Mouse (Mus musculus) liver, adult 2 months (tissue): ENCODE measurements around the gene Pde6c. TPM values are rescaled to one million over a fixed set of nuclear protein-coding genes. Genes with fewer than 3 reads are reported as not detected.

ENCODE experiments used
- DNase-seq: peaks from one replicate; pipeline ENCODE4 v3.0.0-alpha.2; 2011; ENCODE audit warnings: low read depth, low spot score; ENCODE audit errors: extremely low read depth
- H3K27ac ChIP-seq: fragments of 200-500 bp; replicated peaks from 2 replicates; pipeline ENCODE4 v1.5.1; 2012; ENCODE audit warnings: low read depth, mild to moderate bottlenecking, control low read depth, inconsistent platforms, low read length; ENCODE audit not compliant: insufficient read depth
- H3K27me3 ChIP-seq: fragments of 200-500 bp; 2 replicates; pipeline ENCODE4 v1.6.1; 2012; ENCODE audit warnings: mild to moderate bottlenecking, moderate library complexity, low read length, inconsistent platforms; ENCODE audit not compliant: control insufficient read depth, insufficient read depth
- H3K36me3 ChIP-seq: fragments of 200-500 bp; 2 replicates; pipeline ENCODE4 v1.6.1; 2012; ENCODE audit warnings: low read length, inconsistent platforms; ENCODE audit not compliant: control insufficient read depth, insufficient read depth
- H3K4me1 ChIP-seq: fragments of 200-500 bp; 2 replicates; pipeline ENCODE4 v1.6.1; 2011; ENCODE audit warnings: low read length; ENCODE audit not compliant: control insufficient read depth, insufficient read depth
- H3K4me3 ChIP-seq: fragments of 200-500 bp; 2 replicates; pipeline ENCODE4 v1.5.1; 2011; ENCODE audit warnings: low read depth, mild to moderate bottlenecking, control low read depth, low read length, moderate library complexity; ENCODE audit not compliant: insufficient read depth
- H3K79me2 ChIP-seq: fragments of 200-500 bp; 2 replicates; pipeline ENCODE4 v1.6.1; 2012; ENCODE audit warnings: inconsistent platforms, mild to moderate bottlenecking, low read length, moderate library complexity; ENCODE audit not compliant: control insufficient read depth, insufficient read depth
- H3K9ac ChIP-seq: fragments of 200-500 bp; 2 replicates; pipeline ENCODE4 v1.6.1; 2012; ENCODE audit warnings: low read depth, mild to moderate bottlenecking, control low read depth, inconsistent platforms, low read length
- CTCF ChIP-seq: fragments of 200-500 bp; IDR thresholded peaks from 2 replicates; pipeline ENCODE4 v1.5.1; 2011; ENCODE audit warnings: low read depth, low read length, control low read depth
- POLR2A ChIP-seq: fragments of 200-500 bp; IDR thresholded peaks from 2 replicates; pipeline ENCODE4 v1.6.1; 2011; ENCODE audit warnings: low read length, control low read depth; ENCODE audit not compliant: insufficient read depth; ENCODE audit errors: extremely low read depth
- WGBS: fragments of 180-500 bp; shearing (Covaris S2); methylation state at CpG from one replicate; pipeline ENCODE4 v1.1.7; 2018; 5-methylcytosine and 5-hydroxymethylcytosine counted together
- polyA plus RNA-seq: library from polyadenylated mRNA; depleted of rRNA; stranded (reverse); fragments of >200 nt; gene quantifications from 2 replicates; pipeline ENCODE4 v1.2.3, GENCODE M21; 2012
- total RNA-seq: library from RNA; depleted of rRNA; stranded (reverse); fragments of >200 nt; gene quantifications from 2 replicates; pipeline ENCODE4 v1.2.3, GENCODE M21; 2014

Pde6c gene
- total and polyA plus RNA-seq, 2 experiments: 0.09 to 2.1 TPM

DNA sequence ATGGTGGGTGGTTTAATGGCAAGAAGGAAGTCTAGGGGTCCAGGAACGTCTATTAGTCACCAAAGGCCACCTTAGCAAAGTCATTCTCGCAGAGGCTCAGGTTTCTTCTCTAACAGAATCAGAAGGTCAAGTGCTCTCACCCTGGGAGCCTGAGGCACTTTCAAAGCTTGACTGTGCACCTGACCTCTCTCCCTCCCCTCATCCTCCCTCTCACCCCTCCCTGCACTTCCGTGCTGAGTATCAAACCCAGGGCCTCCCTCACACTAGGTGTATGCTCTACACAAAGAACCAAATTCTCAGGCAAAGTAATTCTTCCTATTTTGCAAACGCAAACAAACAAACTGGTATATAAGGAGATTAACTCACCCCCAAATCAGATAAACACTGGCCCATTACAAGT, 36.4 kb upstream of the Pde6c start:
- WGBS: 68% methylated on average over 4 of the region's 4 CpGs
- TF ChIP-seq POLR2A: no peak
- TF ChIP-seq CTCF: no peak
- no peak overlapping the region for H3K4me3 ChIP-seq
- no peaks in the 10 kb centered on the region for H3K27me3 ChIP-seq
- H3K79me2 ChIP-seq: no peaks in the 10 kb centered on the region
- H3K27ac ChIP-seq: no peak overlapping the region
- no peak overlapping the region for H3K9ac ChIP-seq
- H3K4me1 ChIP-seq: peaks cover 3% of the 10 kb centered on the region; the same call in 1 of the 2 replicates
- no peak for DNase-seq
- H3K36me3 ChIP-seq: no peaks in the 10 kb centered on the region

GRCm38 (mm10) chr19:38096858-38097758, 35.5 kb upstream of the Pde6c start, which contains the start of gene Ffar4:
Ffar4 (plus strand) TSS chr19:38097071.
- Histone ChIP-seq H3K9ac (peak within 1 kb of the TSS; percentile 44), H3K79me2 (no peaks in the 10 kb centered on the region), H3K4me1 (peaks cover 3% of the 10 kb centered on the region; the same call in 1 of the 2 replicates), H3K36me3 (no peaks in the 10 kb centered on the region), H3K4me3 (peak within 1 kb of the TSS; percentile 49), H3K27ac (no peak within 1 kb of the TSS), H3K27me3 (no peaks in the 10 kb centered on the region)
- under 1% methylated on average over 77 of the region's 77 CpGs for WGBS
- TF ChIP-seq CTCF (no peak), POLR2A (no peak)
- peak; percentile 54 for DNase-seq

- Histone ChIP-seq H3K4me3 (no peak overlapping the region), H3K79me2 (no peaks in the 10 kb centered on the region), H3K9ac (no peak overlapping the region), H3K36me3 (no peaks in the 10 kb centered on the region), H3K27me3 (no peaks in the 10 kb centered on the region), H3K27ac (no peak overlapping the region), H3K4me1 (no peaks in the 10 kb centered on the region)
- WGBS: 60% methylated on average over 4 of the region's 4 CpGs
- TF ChIP-seq POLR2A: no peak
- TF ChIP-seq CTCF: no peak
- peak; percentile 25 for DNase-seq
Observed at GRCm38 (mm10) chr19:38107871-38108270, 24.7 kb upstream of the Pde6c start.

DNA sequence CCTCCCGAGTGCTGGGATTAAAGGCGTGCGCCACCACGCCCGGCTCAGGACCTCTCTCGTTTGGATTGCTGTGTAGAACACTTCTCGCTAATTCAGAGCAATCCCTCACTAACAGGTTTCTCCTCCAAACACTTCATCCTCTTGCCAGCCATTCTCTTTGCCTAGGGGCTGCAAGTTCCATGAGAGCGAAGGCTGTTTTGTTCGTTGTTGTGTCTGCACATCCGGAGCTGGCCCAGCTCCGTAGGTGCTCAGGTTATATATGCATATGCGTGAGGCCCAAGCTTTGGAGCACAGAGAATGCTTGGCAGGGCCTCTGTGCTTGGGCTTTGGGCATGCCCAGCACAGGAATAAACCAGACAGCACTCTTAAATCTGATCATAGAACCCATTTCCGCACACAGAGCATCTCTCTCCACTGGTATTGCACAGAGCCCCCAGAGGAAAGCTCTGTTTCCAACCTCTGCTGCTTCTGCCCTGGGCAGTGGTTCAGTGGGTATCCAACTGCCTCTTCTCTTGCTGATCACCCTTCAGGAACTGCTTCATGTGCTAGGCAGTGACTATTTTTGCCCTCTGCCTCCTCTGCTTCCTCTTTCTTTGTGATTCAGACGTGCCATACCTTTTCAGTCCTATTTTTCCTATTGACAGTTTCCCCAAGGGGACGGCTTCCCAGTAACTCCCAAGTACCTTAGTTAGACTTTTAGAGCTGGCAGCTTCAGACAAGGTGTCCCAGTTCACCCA, 22.9 kb upstream of the Pde6c start:
- Histone ChIP-seq H3K9ac (no peak overlapping the region), H3K36me3 (no peaks in the 10 kb centered on the region), H3K4me1 (peaks cover 2% of the 10 kb centered on the region; the same call in 1 of the 2 replicates), H3K27ac (no peak overlapping the region), H3K79me2 (no peaks in the 10 kb centered on the region), H3K27me3 (no peaks in the 10 kb centered on the region), H3K4me3 (no peak overlapping the region)
- TF ChIP-seq POLR2A: no peak
- no peak for DNase-seq
- WGBS: 91% methylated on average over 15 of the region's 15 CpGs

DNA sequence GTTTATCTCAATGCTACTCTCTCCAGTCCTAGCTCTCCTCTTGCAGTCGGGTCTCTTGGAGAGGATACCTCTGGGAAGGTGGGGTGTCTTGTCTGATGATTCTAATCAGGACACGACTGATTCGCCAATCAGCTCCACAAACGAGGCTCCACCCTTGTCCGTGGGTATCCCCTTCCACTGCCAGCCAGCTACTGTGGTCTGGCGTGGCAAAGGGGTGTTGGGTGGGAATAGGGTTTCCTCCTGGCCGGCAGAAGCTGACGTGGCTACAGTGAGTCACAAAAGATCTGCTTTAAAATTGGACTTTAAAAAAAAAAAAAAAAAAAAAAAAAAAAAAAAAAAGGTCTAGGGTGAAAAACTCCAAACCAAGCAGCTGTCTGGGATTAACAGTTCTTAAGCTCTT, 21.5 kb upstream of the Pde6c start:
- Histone ChIP-seq H3K27ac (no peak overlapping the region), H3K36me3 (no peaks in the 10 kb centered on the region), H3K4me1 (peaks cover 2% of the 10 kb centered on the region; the same call in 1 of the 2 replicates), H3K4me3 (no peak overlapping the region), H3K79me2 (no peaks in the 10 kb centered on the region), H3K9ac (no peak overlapping the region), H3K27me3 (no peaks in the 10 kb centered on the region)
- DNase-seq: no peak
- WGBS: 86% methylated on average over 8 of the region's 8 CpGs
- TF ChIP-seq POLR2A (no peak), CTCF (no peak)
